Mouse (Mus musculus) myocyte (in vitro differentiated cells): ENCODE results near the gene Arntl. TPM values are rescaled to one million over a fixed set of nuclear protein-coding genes. Genes with fewer than 3 reads are reported as not detected.
A peak's percentile ranks its signal among the peaks of the same experiment; 100 is the strongest.

Experiments used
- H3K27me3 ChIP-seq: one replicate; pipeline ENCODE4 v1.6.1; 2011; ENCODE audit not compliant: control insufficient read depth, insufficient read depth, insufficient read length
- H3K36me3 ChIP-seq: one replicate; pipeline ENCODE4 v1.6.1; 2011; ENCODE audit not compliant: control insufficient read depth, insufficient read depth
- H3K4me2 ChIP-seq: one replicate; pipeline ENCODE4 v1.6.1; 2011; ENCODE audit warnings: low read depth, control low read depth
- H3K4me3 ChIP-seq: one replicate; pipeline ENCODE4 v1.5.1; 2011; ENCODE audit warnings: mild to moderate bottlenecking, control low read depth, moderate library complexity
- H3K79me2 ChIP-seq: one replicate; pipeline ENCODE4 v1.6.1; 2011; ENCODE audit not compliant: control insufficient read depth, insufficient read depth
- H3ac ChIP-seq: one replicate; pipeline ENCODE4 v1.6.1; 2011; ENCODE audit not compliant: control insufficient read depth, insufficient read length
- CEBPB ChIP-seq: IDR thresholded peaks from 2 replicates; pipeline ENCODE4 v1.6.1; 2011; ENCODE audit warnings: mild to moderate bottlenecking, moderate library complexity; ENCODE audit not compliant: poor library complexity, insufficient read depth, severe bottlenecking
- E2F4 ChIP-seq: IDR thresholded peaks from one replicate; pipeline ENCODE4 v1.6.1; 2011; ENCODE audit warnings: mild to moderate bottlenecking, control low read depth, moderate library complexity; ENCODE audit not compliant: insufficient read depth
- MAX ChIP-seq: IDR thresholded peaks from one replicate; pipeline ENCODE4 v1.6.1; 2011; ENCODE audit warnings: low read depth, mild to moderate bottlenecking, control low read depth
- MYOD1 ChIP-seq, 3 experiments: IDR thresholded peaks; one replicate each; pipeline ENCODE4 v1.6.1; 2011; ENCODE audit warnings: control low read depth in 2 of 3, low read depth in 2 of 3, mild to moderate bottlenecking in 2 of 3, moderate library complexity in 1 of 3; ENCODE audit not compliant: insufficient read length in 2 of 3, control insufficient read depth in 1 of 3
- MYOG ChIP-seq, 3 experiments: IDR thresholded peaks; one replicate each; pipeline ENCODE4 v1.6.1; 2011; ENCODE audit warnings: control low read depth in 2 of 3, low read depth in 2 of 3, mild to moderate bottlenecking in 2 of 3; ENCODE audit not compliant: insufficient read length in 2 of 3, control insufficient read depth in 1 of 3, insufficient read depth in 1 of 3
- POLR2A ChIP-seq: IDR thresholded peaks from one replicate; pipeline ENCODE4 v1.6.1; 2011; ENCODE audit warnings: low read depth, mild to moderate bottlenecking, control low read depth, moderate library complexity; ENCODE audit not compliant: insufficient read length
- POLR2AphosphoS2 ChIP-seq: IDR thresholded peaks from one replicate; pipeline ENCODE4 v1.6.1; 2011; ENCODE audit warnings: low read depth, control low read depth; ENCODE audit not compliant: insufficient read length
- REST ChIP-seq: IDR thresholded peaks from one replicate; pipeline ENCODE4 v1.6.1; 2011; ENCODE audit warnings: mild to moderate bottlenecking, control low read depth, moderate library complexity; ENCODE audit not compliant: insufficient read depth, insufficient read length
- SRF ChIP-seq: IDR thresholded peaks from one replicate; pipeline ENCODE4 v1.6.1; 2011; ENCODE audit warnings: low read depth; ENCODE audit not compliant: control insufficient read depth, insufficient read length
- TCF12 ChIP-seq: IDR thresholded peaks from one replicate; pipeline ENCODE4 v1.6.1; 2011; ENCODE audit warnings: mild to moderate bottlenecking, control low read depth; ENCODE audit not compliant: poor library complexity, insufficient read depth, severe bottlenecking
- TCF3 ChIP-seq: IDR thresholded peaks from one replicate; pipeline ENCODE4 v1.6.1; 2011; ENCODE audit warnings: low read depth, control low read depth; ENCODE audit not compliant: insufficient read length
- USF1 ChIP-seq: IDR thresholded peaks from one replicate; pipeline ENCODE4 v1.6.1; 2011; ENCODE audit warnings: low read depth, mild to moderate bottlenecking, control low read depth, moderate library complexity
- polyA plus RNA-seq: library from polyadenylated mRNA; unstranded; fragments of >200 nt; fragmentation: generic; extraction: Trizol; gene quantifications from one replicate; pipeline ENCODE4 v1.2.1, GENCODE M21; 2012; ENCODE audit warnings: missing spikeins

The Arntl gene
- polyA plus RNA-seq, 1 experiment, result 10.5 TPM

DNA sequence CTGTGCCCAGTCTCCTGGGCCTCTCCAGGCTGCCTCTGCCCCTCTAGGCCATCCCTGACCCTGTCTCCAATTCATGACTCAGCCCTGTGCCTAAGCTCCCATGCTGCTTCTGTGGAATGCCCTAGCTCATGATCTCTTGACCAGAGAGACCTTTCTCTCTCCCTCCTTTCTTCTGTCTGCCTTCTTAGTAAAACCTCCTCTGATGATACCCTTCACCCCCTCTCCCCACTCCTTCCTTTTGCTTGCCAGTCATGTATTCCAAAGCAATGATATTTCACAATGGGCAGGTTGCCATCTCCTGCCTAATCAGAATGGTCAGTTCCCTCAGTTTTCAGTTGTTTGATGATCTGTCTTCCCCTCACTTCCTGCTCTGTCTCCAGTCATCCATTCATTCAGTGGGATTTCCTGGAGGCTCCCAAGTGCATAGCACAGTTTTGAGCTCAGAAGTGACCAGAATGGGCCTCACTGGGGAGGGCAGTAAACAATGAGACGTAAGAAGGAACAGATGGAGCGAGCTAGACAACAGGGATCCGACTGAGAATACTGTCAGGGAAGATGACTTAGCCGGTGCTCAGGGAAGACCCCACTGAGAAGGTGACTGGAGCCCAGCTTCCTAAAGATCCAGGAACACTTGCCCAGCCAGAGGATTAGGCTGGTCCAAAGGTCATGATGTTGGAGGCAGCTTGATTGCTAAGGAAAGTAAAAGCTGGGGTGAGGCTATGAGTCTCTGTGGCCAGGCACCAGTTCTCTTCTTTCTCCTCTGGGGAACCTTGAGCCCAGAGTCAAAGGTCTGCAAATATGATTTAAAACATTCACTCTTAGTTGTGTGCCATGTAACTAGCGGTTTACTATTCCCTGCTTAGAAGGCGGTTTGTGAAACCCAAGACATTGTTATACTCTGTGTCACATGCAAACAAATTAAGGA lies 7.2 kb downstream of the Arntl start:
- Histone ChIP-seq H3K79me2 (peaks cover 73% of the 10 kb centered on the region), H3K4me3 (no peak overlapping the region), H3ac (no peak overlapping the region), H3K27me3 (no peaks in the 10 kb centered on the region), H3K36me3 (no peaks in the 10 kb centered on the region), H3K4me2 (peak overlapping the region; percentile 50)
- TF ChIP-seq TCF3 (no peak), MYOD1 (IDR thresholded peaks at IDR 0.05; ENCODE audit: control insufficient read depth in 1 of 3, insufficient read length in 2 of 3, low read depth in 2 of 3) (no peak), POLR2A (no peak), REST (no peak), CEBPB (no peak), SRF (no peak), E2F4 (no peak), POLR2AphosphoS2 (no peak), TCF12 (no peak), USF1 (no peak), MYOG (IDR thresholded peaks at IDR 0.05; ENCODE audit: control insufficient read depth in 1 of 3, insufficient read depth in 1 of 3, insufficient read length in 2 of 3, low read depth in 2 of 3) (no peak), MAX (no peak)

- no peak overlapping the region for H3ac ChIP-seq
- TF ChIP-seq TCF3 (no peak), TCF12 (no peak), E2F4 (no peak), MYOG (IDR thresholded peaks at IDR 0.05; ENCODE audit: control insufficient read depth in 1 of 3, insufficient read depth in 1 of 3, insufficient read length in 2 of 3, low read depth in 2 of 3) (no peak), USF1 (no peak), POLR2A (no peak), MAX (no peak), SRF (no peak), MYOD1 (IDR thresholded peaks at IDR 0.05; ENCODE audit: control insufficient read depth in 1 of 3, insufficient read length in 2 of 3, low read depth in 2 of 3) (no peak), CEBPB (no peak)
- H3K36me3 ChIP-seq, result no peaks in the 10 kb centered on the region
- H3K79me2 ChIP-seq, result peaks cover 61% of the 10 kb centered on the region
- H3K4me2 ChIP-seq, result peak overlapping the region; percentile 62
- H3K27me3 ChIP-seq, result no peaks in the 10 kb centered on the region
- no peak overlapping the region for H3K4me3 ChIP-seq
Observed at GRCm38 (mm10) chr7:113216152-113216551, 8.9 kb downstream of the Arntl start.

GRCm38 (mm10) chr7:113219416-113219815 lies 12.2 kb downstream of the Arntl start:
- Histone ChIP-seq H3K27me3 (no peaks in the 10 kb centered on the region), H3ac (no peak overlapping the region), H3K4me2 (no peak overlapping the region), H3K79me2 (peaks cover 65% of the 10 kb centered on the region), H3K36me3 (no peaks in the 10 kb centered on the region), H3K4me3 (no peak overlapping the region)
- TF ChIP-seq REST, result peak; percentile 82
- TF ChIP-seq USF1, result no peak

GRCm38 (mm10) chr7:113219864-113220263 lies 12.6 kb downstream of the Arntl start:
- Histone ChIP-seq H3K4me3 (no peak overlapping the region), H3ac (no peak overlapping the region)
- TF ChIP-seq POLR2AphosphoS2 (no peak), SRF (no peak), POLR2A (no peak), MYOD1 (IDR thresholded peaks at IDR 0.05; ENCODE audit: control insufficient read depth in 1 of 3, insufficient read length in 2 of 3, low read depth in 2 of 3) (no peak), TCF3 (no peak), REST (no peak), MAX (no peak)

DNA sequence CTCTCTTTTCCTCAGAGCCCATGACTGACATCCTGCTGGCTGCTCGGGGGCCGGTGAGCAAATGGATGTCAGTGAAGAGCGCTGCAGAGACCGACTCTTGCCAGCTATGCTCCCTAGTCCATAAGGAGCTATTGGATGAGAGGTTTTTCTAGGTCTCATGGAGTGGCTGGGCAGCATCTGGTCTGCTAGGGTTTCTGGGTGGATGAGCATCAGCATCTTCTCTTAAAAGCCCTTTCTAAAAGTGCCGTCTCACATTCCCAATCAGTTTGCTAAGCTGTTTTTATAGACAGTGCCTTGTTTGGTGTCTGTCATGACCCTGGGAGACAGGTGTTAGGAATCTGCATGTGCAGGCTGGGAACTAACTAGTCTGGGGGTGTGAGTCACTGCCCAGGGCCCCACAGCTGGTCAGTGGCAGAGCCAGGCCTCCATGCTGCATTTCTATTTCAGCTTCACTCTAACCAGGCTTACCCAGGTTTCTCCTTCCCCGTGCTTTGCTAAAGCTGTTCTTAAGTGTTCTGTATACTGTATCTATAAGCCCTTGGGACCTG lies 13.5 kb downstream of the Arntl start:
- peaks cover 60% of the 10 kb centered on the region for H3K79me2 ChIP-seq
- no peaks in the 10 kb centered on the region for H3K27me3 ChIP-seq
- H3ac ChIP-seq, result no peak overlapping the region
- H3K4me3 ChIP-seq, result no peak overlapping the region
- no peaks in the 10 kb centered on the region for H3K36me3 ChIP-seq
- H3K4me2 ChIP-seq, result peak overlapping the region; percentile 37
- TF ChIP-seq MYOD1 (IDR thresholded peaks at IDR 0.05; ENCODE audit: control insufficient read depth in 1 of 3, insufficient read length in 2 of 3, low read depth in 2 of 3) (peak; percentile 67 to 92 (median 85)), POLR2AphosphoS2 (no peak), TCF3 (peak; percentile 20), TCF12 (peak; percentile 75), MYOG (IDR thresholded peaks at IDR 0.05; ENCODE audit: control insufficient read depth in 1 of 3, insufficient read depth in 1 of 3, insufficient read length in 2 of 3, low read depth in 2 of 3) (peak; percentile 69 to 87 (median 86))

More at GRCm38 (mm10) chr7:113219864-113220263, 12.6 kb downstream of the Arntl start:
- no peaks in the 10 kb centered on the region for H3K27me3 ChIP-seq
- H3K4me2 ChIP-seq, result no peak overlapping the region
- H3K79me2 ChIP-seq, result peaks cover 67% of the 10 kb centered on the region
- H3K36me3 ChIP-seq, result no peaks in the 10 kb centered on the region
